Mouse (Mus musculus) MEL (cell line): ENCODE results near the gene Atp2a3. TPM values are rescaled to one million over a fixed set of nuclear protein-coding genes. Genes with fewer than 3 reads are reported as not detected.
A peak's percentile ranks its signal among the peaks of the same experiment; 100 is the strongest.

ENCODE experiments used
- DNase-seq: peaks from one replicate; pipeline ENCODE4 v3.0.0; 2011; ENCODE audit warnings: low read depth, low spot score
- H3K27ac ChIP-seq: 2 replicates; pipeline ENCODE4 v1.5.1; 2012; ENCODE audit warnings: low read depth, mild to moderate bottlenecking, control low read depth, low read length, moderate library complexity; ENCODE audit not compliant: control insufficient read depth
- H3K27me3 ChIP-seq, 2 experiments: fragments of 150-350 bp in 1 of 2; sonication (generic) in 1 of 2; 2 replicates each; pipeline ENCODE4 v1.6.1; 2012; ENCODE audit warnings: low read length in 2 of 2, mild to moderate bottlenecking in 2 of 2, improper control_type of control experiment in 1 of 2, moderate library complexity in 1 of 2; ENCODE audit not compliant: insufficient read depth in 2 of 2, control insufficient read depth in 1 of 2
- H3K36me3 ChIP-seq, 2 experiments: 2 replicates each; pipeline ENCODE4 v1.6.1; 2012 to 2014; ENCODE audit warnings: low read length in 2 of 2, improper control_type of control experiment in 1 of 2, inconsistent platforms in 1 of 2, mild to moderate bottlenecking in 1 of 2; ENCODE audit not compliant: insufficient read depth in 2 of 2, control insufficient read depth in 1 of 2
- H3K4me1 ChIP-seq, 2 experiments: fragments of 150-350 bp in 1 of 2; sonication (generic) in 1 of 2; 2 replicates each; pipeline ENCODE4 v1.6.1; 2012; ENCODE audit warnings: low read length in 2 of 2, improper control_type of control experiment in 1 of 2, mild to moderate bottlenecking in 1 of 2; ENCODE audit not compliant: insufficient read depth in 2 of 2, control insufficient read depth in 1 of 2
- H3K4me3 ChIP-seq, 2 experiments: fragments of 150-350 bp in 1 of 2; sonication (generic) in 1 of 2; 2 replicates each; pipeline ENCODE4 v1.5.1; 2012; ENCODE audit warnings: low read depth in 2 of 2, low read length in 2 of 2, mild to moderate bottlenecking in 2 of 2, moderate library complexity in 2 of 2, control low read depth in 1 of 2, improper control_type of control experiment in 1 of 2; ENCODE audit not compliant: control insufficient read depth in 1 of 2, insufficient read depth in 1 of 2
- H3K79me2 ChIP-seq: 2 replicates; pipeline ENCODE4 v1.6.1; 2012; ENCODE audit warnings: mild to moderate bottlenecking, low read length, moderate library complexity; ENCODE audit not compliant: control insufficient read depth, poor library complexity, insufficient read depth
- H3K9ac ChIP-seq: 2 replicates; pipeline ENCODE4 v1.6.1; 2012; ENCODE audit warnings: low read depth, mild to moderate bottlenecking, control low read depth, low read length, moderate library complexity; ENCODE audit not compliant: control insufficient read depth, poor library complexity, severe bottlenecking
- H3K9me3 ChIP-seq: fragments of 150-350 bp; sonication (generic); replicated peaks from 2 replicates; pipeline ENCODE4 v1.6.1; 2012; ENCODE audit warnings: mild to moderate bottlenecking, low read length, improper control_type of control experiment, moderate library complexity; ENCODE audit not compliant: insufficient read depth
- BHLHE40 ChIP-seq: IDR thresholded peaks from 2 replicates; pipeline ENCODE4 v1.6.1; 2012; ENCODE audit warnings: low read depth, mild to moderate bottlenecking, inconsistent platforms, low read length, improper control_type of control experiment, borderline replicate concordance
- CHD1 ChIP-seq: IDR thresholded peaks from 2 replicates; pipeline ENCODE4 v1.6.1; 2012; ENCODE audit warnings: low read depth, mild to moderate bottlenecking, inconsistent platforms, low read length, improper control_type of control experiment
- CHD2 ChIP-seq: IDR thresholded peaks from 2 replicates; pipeline ENCODE4 v1.6.1; 2011; ENCODE audit warnings: low read length, improper control_type of control experiment
- CTCF ChIP-seq, 3 experiments: IDR thresholded peaks in 2 of 3; conservative IDR thresholded peaks in 1 of 3; 2 replicates each; pipeline ENCODE4 v1.5.1; 2011 to 2012; ENCODE audit warnings: low read length in 3 of 3, low read depth in 2 of 3, mild to moderate bottlenecking in 2 of 3, improper control_type of control experiment in 1 of 3, inconsistent platforms in 1 of 3, mixed read lengths in 1 of 3, moderate library complexity in 1 of 3; ENCODE audit not compliant: control insufficient read depth in 1 of 3, insufficient read depth in 1 of 3, poor library complexity in 1 of 3, severe bottlenecking in 1 of 3
- E2F4 ChIP-seq: IDR thresholded peaks from 2 replicates; pipeline ENCODE4 v1.6.1; 2011; ENCODE audit warnings: low read depth, low read length, improper control_type of control experiment, borderline replicate concordance
- EP300 ChIP-seq, 2 experiments: IDR thresholded peaks; 2 replicates each; pipeline ENCODE4 v1.6.1; 2011; ENCODE audit warnings: improper control_type of control experiment in 2 of 2, low read length in 2 of 2, low read depth in 1 of 2, mild to moderate bottlenecking in 1 of 2
- ETS1 ChIP-seq: IDR thresholded peaks from 2 replicates; pipeline ENCODE4 v1.6.1; 2012; ENCODE audit warnings: low read depth, mild to moderate bottlenecking, inconsistent platforms, low read length, improper control_type of control experiment, moderate library complexity
- GABPA ChIP-seq: IDR thresholded peaks from 2 replicates; pipeline ENCODE4 v1.6.1; 2012; ENCODE audit warnings: low read depth, mild to moderate bottlenecking, inconsistent platforms, low read length, improper control_type of control experiment, moderate library complexity
- GATA1 ChIP-seq: IDR thresholded peaks from 2 replicates; pipeline ENCODE4 v1.6.1; 2011; ENCODE audit warnings: low read depth, low read length, improper control_type of control experiment
- HCFC1 ChIP-seq: IDR thresholded peaks from 2 replicates; pipeline ENCODE4 v1.6.1; 2012; ENCODE audit warnings: low read depth, mild to moderate bottlenecking, inconsistent platforms, low read length, improper control_type of control experiment, moderate library complexity
- KAT2A ChIP-seq: conservative IDR thresholded peaks from 2 replicates; pipeline ENCODE4 v1.6.1; 2012; ENCODE audit warnings: low read depth, low read length, improper control_type of control experiment, inconsistent platforms
- MAZ ChIP-seq: IDR thresholded peaks from 2 replicates; pipeline ENCODE4 v1.6.1; 2012; ENCODE audit warnings: low read depth, mild to moderate bottlenecking, inconsistent platforms, low read length, improper control_type of control experiment
- MYB ChIP-seq: IDR thresholded peaks from 2 replicates; pipeline ENCODE4 v1.6.1; 2011; ENCODE audit warnings: mild to moderate bottlenecking, low read depth, low read length, improper control_type of control experiment
- MYC ChIP-seq: IDR thresholded peaks from 2 replicates; pipeline ENCODE4 v1.6.1; 2011; ENCODE audit warnings: low read depth, mild to moderate bottlenecking, low read length, improper control_type of control experiment, moderate library complexity
- NELFE ChIP-seq: IDR thresholded peaks from 2 replicates; pipeline ENCODE4 v1.6.1; 2011; ENCODE audit warnings: low read depth, low read length, improper control_type of control experiment
- NRF1 ChIP-seq: IDR thresholded peaks from 2 replicates; pipeline ENCODE4 v1.6.1; 2014; ENCODE audit warnings: low read depth, mild to moderate bottlenecking, inconsistent platforms, low read length, improper control_type of control experiment, moderate library complexity; ENCODE audit not compliant: poor library complexity, insufficient read depth, severe bottlenecking
- POLR2A ChIP-seq, 2 experiments: IDR thresholded peaks; 2 replicates each; pipeline ENCODE4 v1.6.1; 2011 to 2012; ENCODE audit warnings: low read length in 2 of 2, mild to moderate bottlenecking in 2 of 2, control low read depth in 1 of 2, improper control_type of control experiment in 1 of 2, low read depth in 1 of 2, moderate library complexity in 1 of 2; ENCODE audit not compliant: control insufficient read depth in 1 of 2, insufficient read depth in 1 of 2, poor library complexity in 1 of 2
- RAD21 ChIP-seq: IDR thresholded peaks from 2 replicates; pipeline ENCODE4 v1.6.1; 2011; ENCODE audit warnings: mild to moderate bottlenecking, low read depth, low read length, improper control_type of control experiment
- RCOR1 ChIP-seq: IDR thresholded peaks from 2 replicates; pipeline ENCODE4 v1.6.1; 2012; ENCODE audit warnings: low read depth, mild to moderate bottlenecking, inconsistent platforms, low read length, improper control_type of control experiment
- SIN3A ChIP-seq: IDR thresholded peaks from 2 replicates; pipeline ENCODE4 v1.6.1; 2012; ENCODE audit warnings: low read length, improper control_type of control experiment, inconsistent platforms
- TAL1 ChIP-seq: IDR thresholded peaks from 2 replicates; pipeline ENCODE4 v1.6.1; 2012; ENCODE audit warnings: mild to moderate bottlenecking, inconsistent platforms, low read length, moderate library complexity, mixed read lengths
- TBP ChIP-seq: IDR thresholded peaks from 2 replicates; pipeline ENCODE4 v1.8.0; 2011; ENCODE audit warnings: low read depth, low read length, improper control_type of control experiment
- TCF12 ChIP-seq: IDR thresholded peaks from 2 replicates; pipeline ENCODE4 v1.6.1; 2014; ENCODE audit warnings: low read depth, mild to moderate bottlenecking, inconsistent platforms, low read length, improper control_type of control experiment, moderate library complexity
- UBTF ChIP-seq: IDR thresholded peaks from 2 replicates; pipeline ENCODE4 v1.6.1; 2012; ENCODE audit warnings: low read depth, mild to moderate bottlenecking, inconsistent platforms, low read length, improper control_type of control experiment, moderate library complexity, borderline replicate concordance; ENCODE audit not compliant: insufficient read depth
- USF2 ChIP-seq, 2 experiments: IDR thresholded peaks; 2 replicates each; pipeline ENCODE4 v1.6.1; 2011 to 2012; ENCODE audit warnings: improper control_type of control experiment in 2 of 2, low read length in 2 of 2, borderline replicate concordance in 1 of 2, inconsistent platforms in 1 of 2, low read depth in 1 of 2, mild to moderate bottlenecking in 1 of 2; ENCODE audit not compliant: insufficient read depth in 1 of 2
- ZMIZ1 ChIP-seq: IDR thresholded peaks from 2 replicates; pipeline ENCODE4 v1.6.1; 2012; ENCODE audit warnings: low read depth, mild to moderate bottlenecking, inconsistent platforms, low read length, improper control_type of control experiment, moderate library complexity
- polyA plus RNA-seq, 2 experiments: library from polyadenylated mRNA; stranded (reverse) in 1 of 2; unstranded in 1 of 2; fragments of >175 nt in 1 of 2; fragments of >200 nt in 1 of 2; gene quantifications; 2 replicates each; pipeline versions ENCODE4 v1.2.1 to v1.2.4; 2012; ENCODE audit warnings: low replicate concordance in 2 of 2, low read depth in 1 of 2; ENCODE audit not compliant: insufficient read length in 2 of 2, insufficient read depth in 1 of 2, missing spikeins in 1 of 2
- total RNA-seq: library from RNA; depleted of rRNA; stranded (reverse); fragments of 300-350 nt; gene quantifications from 2 replicates; pipeline ENCODE4 v1.2.3, GENCODE M21; 2012

Gene Atp2a3
- total and polyA plus RNA-seq, 3 experiments, result 10.7 to 49.9 TPM; not detected in 1

GRCm38 (mm10) chr11:72997529-72998326 is 36.8 kb downstream of the Atp2a3 start:
- peaks cover 0 to 23% of the 10 kb centered on the region in 2 experiments; a peak in 2 of 4 replicates for H3K36me3 ChIP-seq
- H3K9me3 ChIP-seq, result no peaks in the 10 kb centered on the region
- H3K4me1 ChIP-seq, result peaks cover 13 to 41% of the 10 kb centered on the region in 2 experiments
- H3K79me2 ChIP-seq, result no peaks in the 10 kb centered on the region
- no peaks in the 10 kb centered on the region for H3K27me3 ChIP-seq
- TF ChIP-seq CTCF (IDR thresholded peaks at IDR 0.05 in 2 of 3, conservative IDR thresholded peaks at IDR 0.05 in 1 of 3; ENCODE audit: control insufficient read depth in 1 of 3, insufficient read depth in 1 of 3, low read depth in 2 of 3, low read length in 3 of 3, poor library complexity in 1 of 3, severe bottlenecking in 1 of 3), result no peak
- TF ChIP-seq USF2 (IDR thresholded peaks at IDR 0.05; ENCODE audit: borderline replicate concordance in 1 of 2, insufficient read depth in 1 of 2, low read depth in 1 of 2, low read length in 2 of 2), result no peak
- TF ChIP-seq MYB, result no peak
- no peak for TF ChIP-seq E2F4
- no peak for TF ChIP-seq MYC
- TF ChIP-seq ETS1, result no peak
- TF ChIP-seq GABPA, result no peak
- no peak for TF ChIP-seq NRF1
- no peak for TF ChIP-seq BHLHE40
- no peak for TF ChIP-seq RAD21
- no peak for TF ChIP-seq ZMIZ1
- no peak for TF ChIP-seq TCF12
- TF ChIP-seq GATA1, result peak; percentile 81
- TF ChIP-seq KAT2A, result no peak
- TF ChIP-seq MAZ, result no peak
- TF ChIP-seq SIN3A, result 0 out of 2 replicates have a peak, but pooled peaks have one; percentile 35
- peak; percentile 30; a peak in 3 of 4 replicates for TF ChIP-seq EP300 (IDR thresholded peaks at IDR 0.05; ENCODE audit: low read depth in 1 of 2, low read length in 2 of 2)
- peak; percentile 81 for DNase-seq
- H3K9ac ChIP-seq, result peak overlapping the region; percentile 56
- H3K4me3 ChIP-seq, result no peak overlapping the region; a peak in 1 of 4 replicates
- H3K27ac ChIP-seq, result peak overlapping the region; percentile 75

GRCm38 (mm10) chr11:72998771-72999170 is 37.8 kb downstream of the Atp2a3 start, which contains the start of gene P2rx1:
P2rx1 (plus strand) TSS chr11:72999103.
- Histone ChIP-seq H3K27me3 (no peaks in the 10 kb centered on the region), H3K4me3 (peak within 1 kb of the TSS; percentile 13 to 29), H3K27ac (peak within 1 kb of the TSS; percentile 75), H3K9ac (peak within 1 kb of the TSS; percentile 56), H3K79me2 (no peaks in the 10 kb centered on the region), H3K36me3 (peaks cover 0 to 23% of the 10 kb centered on the region in 2 experiments; a peak in 2 of 4 replicates), H3K9me3 (no peaks in the 10 kb centered on the region), H3K4me1 (peaks cover 13 to 41% of the 10 kb centered on the region in 2 experiments)
- DNase-seq, result peak; percentile 75
- TF ChIP-seq BHLHE40 (no peak), TAL1 (peak; percentile 43), POLR2A (IDR thresholded peaks at IDR 0.05; ENCODE audit: control insufficient read depth in 1 of 2, insufficient read depth in 1 of 2, low read depth in 1 of 2, low read length in 2 of 2, poor library complexity in 1 of 2) (peak in 1 of 2 experiments; percentile 30; a peak in 1 of 4 replicates), RAD21 (peak; percentile 2), CHD2 (peak; percentile 36; the same call in 1 of the 2 replicates), GATA1 (peak; percentile 48; the same call in 1 of the 2 replicates), CHD1 (no peak), UBTF (no peak), EP300 (IDR thresholded peaks at IDR 0.05; ENCODE audit: low read depth in 1 of 2, low read length in 2 of 2) (peak; percentile 56 to 77), ZMIZ1 (no peak), SIN3A (peak; percentile 25; the same call in 1 of the 2 replicates), HCFC1 (no peak), CTCF (IDR thresholded peaks at IDR 0.05 in 2 of 3, conservative IDR thresholded peaks at IDR 0.05 in 1 of 3; ENCODE audit: control insufficient read depth in 1 of 3, insufficient read depth in 1 of 3, low read depth in 2 of 3, low read length in 3 of 3, poor library complexity in 1 of 3, severe bottlenecking in 1 of 3) (peak in 2 of 3 experiments; percentile 18 to 20; a peak in 2 of 6 replicates), ETS1 (peak; percentile 40), RCOR1 (no peak), TBP (0 out of 2 replicates have a peak, but pooled peaks have one; percentile 33), NRF1 (no peak), KAT2A (no peak), MYC (no peak), MAZ (peak; percentile 74; the same call in 1 of the 2 replicates), NELFE (peak; percentile 38; the same call in 1 of the 2 replicates)
